Mouse (Mus musculus): ENCODE results near the gene Tiam2. TPM values are rescaled to one million over a fixed set of nuclear protein-coding genes. Genes with fewer than 3 reads are reported as not detected.

Tiam2 gene
- polyA plus RNA-seq, 1 experiment, result 0.38 TPM

- no peak for TF ChIP-seq CTCF (IDR thresholded peaks at IDR 0.05; ENCODE audit: low read depth, low read length)
- TF ChIP-seq POLR2A (IDR thresholded peaks at IDR 0.05; ENCODE audit: borderline replicate concordance, low read depth, low read length), result no peak
- H3K4me1 ChIP-seq (ENCODE audit: control insufficient read depth, insufficient read depth, low read length), result 0 out of 2 replicates have a peak, but pooled peaks cover 2% of the 10 kb centered on the region
- H3K4me3 ChIP-seq (ENCODE audit: insufficient read depth, low read length), result no peak overlapping the region
- no peak overlapping the region for H3K27ac ChIP-seq (ENCODE audit: insufficient read depth, low read depth, low read length)
These were observed 160.8 kb downstream of the Tiam2 start for GRCm38 (mm10) chr17:3487211-3487610.

DNA sequence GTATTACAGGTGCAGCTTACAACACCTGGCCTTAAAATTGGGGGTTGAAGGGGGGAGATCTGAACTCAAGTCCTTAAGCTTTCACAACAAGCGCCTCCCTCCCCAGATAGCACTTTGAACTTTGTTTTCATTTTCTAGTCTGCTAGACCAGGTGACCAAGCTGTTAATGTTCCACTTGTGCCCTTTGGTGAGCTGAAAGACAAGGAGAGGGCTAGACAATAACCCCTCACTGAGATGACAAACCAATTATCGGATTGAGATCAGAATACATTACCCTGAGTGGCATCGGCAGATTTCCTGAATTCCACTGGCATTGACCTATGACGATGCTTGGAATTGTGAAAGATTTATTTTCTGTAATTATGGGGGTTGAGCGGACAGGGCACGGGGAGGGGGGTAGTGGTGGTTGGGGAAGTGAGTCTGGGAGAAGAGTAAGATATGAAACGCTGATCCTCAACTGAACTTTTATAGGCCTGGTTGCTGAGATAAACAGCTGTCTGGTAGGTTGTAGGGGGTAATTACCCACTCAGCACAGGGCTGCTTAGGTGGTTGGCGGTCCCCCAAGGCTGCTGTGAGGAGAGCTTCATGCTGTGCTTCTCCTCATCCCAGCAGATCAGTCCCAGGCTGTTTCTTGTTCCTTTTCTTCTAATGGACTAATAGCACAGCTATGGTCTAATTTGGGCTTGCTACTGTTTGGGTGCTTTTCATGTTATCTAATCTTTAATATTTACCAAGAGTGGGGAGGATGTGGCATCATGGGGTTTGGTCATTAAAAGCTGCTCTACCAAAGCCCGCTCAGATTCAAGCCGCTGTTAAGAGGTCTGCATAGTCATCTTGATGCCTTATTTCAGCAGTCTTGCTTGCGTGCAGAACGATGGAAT is 161.6 kb downstream of the Tiam2 start:
- H3K4me3 ChIP-seq (ENCODE audit: insufficient read depth, low read length), result no peak overlapping the region

DNA sequence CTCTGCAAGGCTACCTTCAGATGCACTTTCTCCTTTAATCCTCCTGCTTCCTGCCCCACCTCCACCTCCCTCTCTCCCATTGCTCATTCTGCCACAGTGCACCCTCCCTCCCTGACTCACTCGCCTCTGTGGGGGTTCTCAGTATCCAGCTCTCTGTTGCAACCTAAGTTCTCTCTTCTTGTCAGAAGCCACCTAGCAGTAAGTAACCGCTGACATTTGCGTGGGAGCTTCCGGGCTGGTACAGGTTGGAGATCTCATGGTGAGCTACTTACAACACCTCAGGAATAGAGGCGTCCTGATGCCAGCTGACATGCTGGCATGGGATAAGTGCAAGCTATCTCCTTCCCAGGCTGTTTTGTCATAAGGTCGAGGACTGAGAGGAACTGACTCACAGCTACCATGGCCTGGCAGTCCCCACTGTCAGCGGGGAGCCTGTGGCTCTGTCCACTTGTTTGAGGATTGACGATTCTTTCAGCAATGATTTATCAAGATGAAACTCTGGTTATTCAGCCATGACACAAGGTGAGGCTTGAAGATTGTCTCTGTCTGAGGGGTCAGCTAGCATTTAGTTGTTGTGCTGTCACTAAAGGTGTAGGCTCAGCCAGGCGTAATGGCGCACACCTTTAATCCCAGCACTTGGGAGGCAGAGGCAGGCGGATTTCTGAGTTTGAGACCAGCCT is 164.0 kb downstream of the Tiam2 start:
- H3K4me3 ChIP-seq (ENCODE audit: insufficient read depth, low read length), result no peak overlapping the region
- TF ChIP-seq POLR2A (IDR thresholded peaks at IDR 0.05; ENCODE audit: borderline replicate concordance, low read depth, low read length), result no peak
- TF ChIP-seq CTCF (IDR thresholded peaks at IDR 0.05; ENCODE audit: low read depth, low read length), result no peak
- 0 out of 2 replicates have a peak, but pooled peaks cover 2% of the 10 kb centered on the region for H3K4me1 ChIP-seq (ENCODE audit: control insufficient read depth, insufficient read depth, low read length)
- H3K27ac ChIP-seq (ENCODE audit: insufficient read depth, low read depth, low read length), result no peak overlapping the region

More for the DNA sequence above, 161.6 kb downstream of the Tiam2 start:
- no peak overlapping the region for H3K27ac ChIP-seq (ENCODE audit: insufficient read depth, low read depth, low read length)
- TF ChIP-seq POLR2A (IDR thresholded peaks at IDR 0.05; ENCODE audit: borderline replicate concordance, low read depth, low read length) (no peak), CTCF (IDR thresholded peaks at IDR 0.05; ENCODE audit: low read depth, low read length) (no peak)
- 0 out of 2 replicates have a peak, but pooled peaks cover 2% of the 10 kb centered on the region for H3K4me1 ChIP-seq (ENCODE audit: control insufficient read depth, insufficient read depth, low read length)

GRCm38 (mm10) chr17:3491065-3491464 is 164.7 kb downstream of the Tiam2 start:
- Histone ChIP-seq H3K4me3 (ENCODE audit: insufficient read depth, low read length) (no peak overlapping the region), H3K4me1 (ENCODE audit: control insufficient read depth, insufficient read depth, low read length) (0 out of 2 replicates have a peak, but pooled peaks cover 2% of the 10 kb centered on the region), H3K27ac (ENCODE audit: insufficient read depth, low read depth, low read length) (no peak overlapping the region)
- TF ChIP-seq POLR2A (IDR thresholded peaks at IDR 0.05; ENCODE audit: borderline replicate concordance, low read depth, low read length) (no peak), CTCF (IDR thresholded peaks at IDR 0.05; ENCODE audit: low read depth, low read length) (no peak)

DNA sequence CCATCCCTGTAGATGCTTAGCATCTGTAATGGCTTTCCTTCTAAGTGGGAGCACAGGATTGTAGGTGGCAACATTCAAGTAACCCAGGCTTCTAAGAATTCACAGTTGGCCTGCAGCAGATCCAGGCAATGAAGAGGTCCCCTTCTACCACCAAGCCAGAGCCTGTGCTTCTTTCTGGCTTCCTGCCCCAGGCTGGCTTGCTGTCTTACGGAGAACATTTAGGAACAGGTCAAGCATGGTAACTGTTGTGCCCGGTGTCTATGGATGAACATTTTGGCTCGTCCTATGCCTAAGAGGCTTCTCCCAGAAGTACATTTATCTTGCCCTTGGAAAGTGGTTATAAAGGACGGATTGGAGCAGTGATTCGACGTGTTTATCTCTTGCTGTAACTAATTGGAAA is 165.3 kb downstream of the Tiam2 start:
- H3K4me1 ChIP-seq (ENCODE audit: control insufficient read depth, insufficient read depth, low read length), result 0 out of 2 replicates have a peak, but pooled peaks cover 2% of the 10 kb centered on the region
- no peak overlapping the region for H3K4me3 ChIP-seq (ENCODE audit: insufficient read depth, low read length)
- TF ChIP-seq CTCF (IDR thresholded peaks at IDR 0.05; ENCODE audit: low read depth, low read length) (no peak), POLR2A (IDR thresholded peaks at IDR 0.05; ENCODE audit: borderline replicate concordance, low read depth, low read length) (no peak)
- H3K27ac ChIP-seq (ENCODE audit: insufficient read depth, low read depth, low read length), result no peak overlapping the region

- Histone ChIP-seq H3K4me1 (ENCODE audit: control insufficient read depth, insufficient read depth, low read length) (no peaks in the 10 kb centered on the region), H3K27ac (ENCODE audit: insufficient read depth, low read depth, low read length) (no peak overlapping the region), H3K4me3 (ENCODE audit: insufficient read depth, low read length) (no peak overlapping the region)
- TF ChIP-seq POLR2A (IDR thresholded peaks at IDR 0.05; ENCODE audit: borderline replicate concordance, low read depth, low read length), result no peak
- no peak for TF ChIP-seq CTCF (IDR thresholded peaks at IDR 0.05; ENCODE audit: low read depth, low read length)
These were observed 169.2 kb downstream of the Tiam2 start for GRCm38 (mm10) chr17:3495576-3495975.

- Histone ChIP-seq H3K4me3 (ENCODE audit: insufficient read depth, low read length) (no peak overlapping the region), H3K27ac (ENCODE audit: insufficient read depth, low read depth, low read length) (no peak overlapping the region), H3K4me1 (ENCODE audit: control insufficient read depth, insufficient read depth, low read length) (no peaks in the 10 kb centered on the region)
- TF ChIP-seq POLR2A (IDR thresholded peaks at IDR 0.05; ENCODE audit: borderline replicate concordance, low read depth, low read length) (no peak), CTCF (IDR thresholded peaks at IDR 0.05; ENCODE audit: low read depth, low read length) (no peak)
These were observed 169.7 kb downstream of the Tiam2 start for GRCm38 (mm10) chr17:3496080-3496479.

DNA sequence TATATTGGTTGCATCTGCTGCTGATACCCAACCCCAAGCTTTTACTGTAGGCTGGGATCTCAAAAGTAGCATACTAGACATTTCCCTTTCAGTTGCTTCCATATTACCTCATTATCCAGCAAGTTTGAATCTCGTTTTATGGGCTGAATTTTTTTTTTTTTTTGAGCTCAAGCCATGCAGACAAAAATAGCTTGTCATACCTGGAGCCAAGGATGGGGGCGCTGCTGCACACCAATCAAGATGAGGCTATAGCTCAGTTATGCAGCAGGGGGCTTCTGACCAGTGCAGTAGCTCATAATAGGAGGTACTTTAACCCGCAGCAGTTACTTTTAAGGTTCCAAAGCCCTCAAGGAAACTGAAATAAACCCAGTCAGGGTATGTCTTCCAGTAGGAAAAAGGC is 171.7 kb downstream of the Tiam2 start:
- Histone ChIP-seq H3K4me1 (ENCODE audit: control insufficient read depth, insufficient read depth, low read length) (no peaks in the 10 kb centered on the region), H3K27ac (ENCODE audit: insufficient read depth, low read depth, low read length) (no peak overlapping the region), H3K4me3 (ENCODE audit: insufficient read depth, low read length) (no peak overlapping the region)
- TF ChIP-seq POLR2A (IDR thresholded peaks at IDR 0.05; ENCODE audit: borderline replicate concordance, low read depth, low read length) (no peak), CTCF (IDR thresholded peaks at IDR 0.05; ENCODE audit: low read depth, low read length) (no peak)

GRCm38 (mm10) chr17:3498580-3498979 is 172.2 kb downstream of the Tiam2 start:
- no peak for TF ChIP-seq CTCF (IDR thresholded peaks at IDR 0.05; ENCODE audit: low read depth, low read length)
- no peak for TF ChIP-seq POLR2A (IDR thresholded peaks at IDR 0.05; ENCODE audit: borderline replicate concordance, low read depth, low read length)
- Histone ChIP-seq H3K4me1 (ENCODE audit: control insufficient read depth, insufficient read depth, low read length) (no peaks in the 10 kb centered on the region), H3K4me3 (ENCODE audit: insufficient read depth, low read length) (no peak overlapping the region), H3K27ac (ENCODE audit: insufficient read depth, low read depth, low read length) (no peak overlapping the region)

DNA sequence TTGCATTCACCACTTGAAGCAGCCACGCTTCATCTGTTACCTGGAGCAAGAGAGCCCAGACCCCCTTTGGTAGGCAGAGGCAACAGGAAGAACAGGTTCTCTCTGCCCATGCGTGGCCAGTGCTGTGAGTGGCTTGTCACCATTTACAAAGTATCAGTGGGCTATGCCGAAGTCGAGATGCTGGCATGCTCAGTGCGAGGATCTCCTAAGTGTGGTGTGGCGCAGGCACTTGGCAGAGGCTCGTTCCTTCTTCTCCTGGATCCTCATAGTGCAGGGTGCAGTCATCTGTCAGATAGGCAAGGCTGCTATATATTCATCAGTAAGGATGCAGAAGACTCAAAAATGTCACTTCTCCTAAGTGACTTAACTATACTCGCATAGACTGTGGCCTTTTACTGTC is 173.1 kb downstream of the Tiam2 start:
- TF ChIP-seq CTCF (IDR thresholded peaks at IDR 0.05; ENCODE audit: low read depth, low read length) (no peak), POLR2A (IDR thresholded peaks at IDR 0.05; ENCODE audit: borderline replicate concordance, low read depth, low read length) (no peak)
- Histone ChIP-seq H3K4me3 (ENCODE audit: insufficient read depth, low read length) (no peak overlapping the region), H3K4me1 (ENCODE audit: control insufficient read depth, insufficient read depth, low read length) (no peaks in the 10 kb centered on the region), H3K27ac (ENCODE audit: insufficient read depth, low read depth, low read length) (no peak overlapping the region)
